Mouse (Mus musculus) erythroblast, embryonic 14.5 days (primary cell): ENCODE results near the gene Epop. TPM values are rescaled to one million over a fixed set of nuclear protein-coding genes. Genes with fewer than 3 reads are reported as not detected.
A peak's percentile ranks its signal among the peaks of the same experiment; 100 is the strongest.

Source experiments
- H3K27me3 ChIP-seq: 2 replicates; pipeline ENCODE4 v1.6.1; 2012; ENCODE audit warnings: inconsistent platforms; ENCODE audit not compliant: control insufficient read depth
- H3K36me3 ChIP-seq: 2 replicates; pipeline ENCODE4 v1.6.1; 2012; ENCODE audit warnings: mild to moderate bottlenecking, inconsistent platforms; ENCODE audit not compliant: control insufficient read depth
- H3K4me1 ChIP-seq: 2 replicates; pipeline ENCODE4 v1.6.1; 2012; ENCODE audit warnings: inconsistent platforms; ENCODE audit not compliant: control insufficient read depth
- H3K4me3 ChIP-seq: replicated peaks from 2 replicates; pipeline ENCODE3; 2012; ENCODE audit warnings: moderate library complexity, mild to moderate bottlenecking, inconsistent platforms
- H3K9me3 ChIP-seq: 2 replicates; pipeline ENCODE4 v1.6.1; 2012; ENCODE audit warnings: low read length, inconsistent platforms, mixed read lengths; ENCODE audit not compliant: control insufficient read depth
- GATA1 ChIP-seq: IDR thresholded peaks from 2 replicates; pipeline ENCODE4 v1.6.1; 2012; ENCODE audit warnings: low read length, inconsistent platforms, mixed read lengths
- TAL1 ChIP-seq: IDR thresholded peaks from 3 replicates; pipeline ENCODE4 v1.6.1; 2012; ENCODE audit warnings: low read length, inconsistent platforms, mixed read lengths
- polyA plus RNA-seq: library from polyadenylated mRNA; stranded (reverse); fragments of >175 nt; gene quantifications from 2 replicates; pipeline ENCODE4 v1.2.3, GENCODE M21; 2012

Epop gene
- polyA plus RNA-seq, 1 experiment: 0.13 TPM

GRCm38 (mm10) chr11:97607056-97607725, 22.3 kb downstream of the Epop start:
- TF ChIP-seq GATA1 (no peak), TAL1 (no peak)

GRCm38 (mm10) chr11:97603891-97604290, 25.6 kb downstream of the Epop start:
- Histone ChIP-seq H3K9me3 (no peaks in the 10 kb centered on the region), H3K4me3 (no peak overlapping the region), H3K27me3 (0 out of 2 replicates have a peak, but pooled peaks cover 5% of the 10 kb centered on the region), H3K4me1 (no peaks in the 10 kb centered on the region), H3K36me3 (no peaks in the 10 kb centered on the region)
- TF ChIP-seq GATA1 (no peak), TAL1 (no peak)

More at GRCm38 (mm10) chr11:97607056-97607725, 22.3 kb downstream of the Epop start:
- Histone ChIP-seq H3K4me1 (no peaks in the 10 kb centered on the region), H3K27me3 (0 out of 2 replicates have a peak, but pooled peaks cover 5% of the 10 kb centered on the region), H3K9me3 (no peaks in the 10 kb centered on the region), H3K36me3 (no peaks in the 10 kb centered on the region), H3K4me3 (no peak overlapping the region)

GRCm38 (mm10) chr11:97602223-97602622, 27.3 kb downstream of the Epop start:
- no peak for TF ChIP-seq GATA1
- TF ChIP-seq TAL1: no peak
- no peaks in the 10 kb centered on the region for H3K9me3 ChIP-seq

GRCm38 (mm10) chr11:97599104-97599503, 30.4 kb downstream of the Epop start:
- Histone ChIP-seq H3K27me3 (0 out of 2 replicates have a peak, but pooled peaks cover 2% of the 10 kb centered on the region), H3K36me3 (no peaks in the 10 kb centered on the region), H3K4me3 (peak overlapping the region; percentile 17), H3K9me3 (no peaks in the 10 kb centered on the region), H3K4me1 (no peaks in the 10 kb centered on the region)
- TF ChIP-seq GATA1: no peak
- TF ChIP-seq TAL1: no peak

More at GRCm38 (mm10) chr11:97602223-97602622, 27.3 kb downstream of the Epop start:
- H3K4me1 ChIP-seq: no peaks in the 10 kb centered on the region
- no peaks in the 10 kb centered on the region for H3K36me3 ChIP-seq
- no peak overlapping the region for H3K4me3 ChIP-seq
- H3K27me3 ChIP-seq: 0 out of 2 replicates have a peak, but pooled peaks cover 5% of the 10 kb centered on the region

GRCm38 (mm10) chr11:97597945-97598691, 31.4 kb downstream of the Epop start:
- Histone ChIP-seq H3K36me3 (no peaks in the 10 kb centered on the region), H3K27me3 (0 out of 2 replicates have a peak, but pooled peaks cover 2% of the 10 kb centered on the region), H3K4me1 (no peaks in the 10 kb centered on the region), H3K9me3 (no peaks in the 10 kb centered on the region), H3K4me3 (peak overlapping the region; percentile 8)
- TF ChIP-seq TAL1: no peak
- TF ChIP-seq GATA1: no peak

- Histone ChIP-seq H3K36me3 (no peaks in the 10 kb centered on the region), H3K27me3 (peaks cover 12% of the 10 kb centered on the region), H3K4me3 (no peak overlapping the region), H3K9me3 (no peaks in the 10 kb centered on the region), H3K4me1 (no peaks in the 10 kb centered on the region)
- no peak for TF ChIP-seq GATA1
Measured at GRCm38 (mm10) chr11:97594136-97594535, 35.4 kb downstream of the Epop start.

- H3K27me3 ChIP-seq: peaks cover 12% of the 10 kb centered on the region
- TF ChIP-seq GATA1: no peak
- no peak for TF ChIP-seq TAL1
Measured at GRCm38 (mm10) chr11:97591910-97592309, 37.6 kb downstream of the Epop start.

GRCm38 (mm10) chr11:97590227-97590960, 39.1 kb downstream of the Epop start:
- Histone ChIP-seq H3K27me3 (peaks cover 12% of the 10 kb centered on the region), H3K4me1 (no peaks in the 10 kb centered on the region), H3K9me3 (no peaks in the 10 kb centered on the region), H3K4me3 (no peak overlapping the region), H3K36me3 (no peaks in the 10 kb centered on the region)
- TF ChIP-seq TAL1 (no peak), GATA1 (no peak)

More at GRCm38 (mm10) chr11:97591910-97592309, 37.6 kb downstream of the Epop start:
- Histone ChIP-seq H3K9me3 (no peaks in the 10 kb centered on the region), H3K4me1 (no peaks in the 10 kb centered on the region), H3K36me3 (no peaks in the 10 kb centered on the region), H3K4me3 (no peak overlapping the region)

- H3K9me3 ChIP-seq: no peaks in the 10 kb centered on the region
- TF ChIP-seq TAL1 (no peak), GATA1 (no peak)
- no peaks in the 10 kb centered on the region for H3K4me1 ChIP-seq
- no peaks in the 10 kb centered on the region for H3K36me3 ChIP-seq
- H3K4me3 ChIP-seq: no peak overlapping the region
- H3K27me3 ChIP-seq: peaks cover 12% of the 10 kb centered on the region
Measured at GRCm38 (mm10) chr11:97589216-97589615, 40.3 kb downstream of the Epop start.
